Mouse (Mus musculus) stomach, embryonic 16.5 days (tissue): ENCODE measurements at regions not wholly inside any gene's neighbourhood (a gene's known extent, or its start where the extent isn't known, plus 50 kb on each side); places are given as distances from the start of the nearest gene placed in this dataset.

Experiments used
- ATAC-seq: fragments of 200-750 bp; cut with Nextera tagmentation; 2 replicates; pipeline ENCODE4 v1.8.0; 2017; ENCODE audit warnings: moderate number of reproducible peaks, moderate TSS enrichment; ENCODE audit not compliant: insufficient read depth, low FRiP score
- H3K27ac ChIP-seq: fragments of 300-500 bp; sonication (generic); 2 replicates; pipeline ENCODE4 v1.5.1; 2014; ENCODE audit warnings: low read length
- H3K27me3 ChIP-seq: fragments of 300-500 bp; sonication (generic); 2 replicates; pipeline ENCODE4 v1.6.1; 2014; ENCODE audit warnings: low read length, control low read depth, mixed read lengths; ENCODE audit not compliant: control insufficient read depth, insufficient read depth
- H3K36me3 ChIP-seq: fragments of 300-500 bp; sonication (generic); 2 replicates; pipeline ENCODE4 v1.6.1; 2014; ENCODE audit warnings: low read length; ENCODE audit not compliant: control insufficient read depth, insufficient read depth
- H3K4me1 ChIP-seq: fragments of 300-500 bp; sonication (generic); 2 replicates; pipeline ENCODE4 v1.6.1; 2014; ENCODE audit warnings: low read length, control low read depth, mixed read lengths; ENCODE audit not compliant: control insufficient read depth, insufficient read depth
- H3K4me2 ChIP-seq: fragments of 300-500 bp; sonication (generic); 2 replicates; pipeline ENCODE4 v1.6.1; 2014; ENCODE audit warnings: low read depth, low read length, mixed read lengths
- H3K4me3 ChIP-seq: fragments of 300-500 bp; sonication (generic); replicated peaks from 2 replicates; pipeline ENCODE4 v1.5.1; 2014; ENCODE audit warnings: mild to moderate bottlenecking, low read length
- H3K9ac ChIP-seq: fragments of 300-500 bp; sonication (generic); 2 replicates; pipeline ENCODE4 v1.6.1; 2014; ENCODE audit warnings: low read length
- H3K9me3 ChIP-seq: fragments of 300-500 bp; sonication (generic); replicated peaks from 2 replicates; pipeline ENCODE4 v1.6.1; 2016; ENCODE audit warnings: low read length, control low read depth; ENCODE audit not compliant: control insufficient read depth
- WGBS: fragments of 180-500 bp; shearing (Covaris S2); extraction: QIAGEN DNeasy Blood & Tissue Kit; methylation state at CpG from one replicate; pipeline ENCODE4 v1.1.7; 2014; 5-methylcytosine and 5-hydroxymethylcytosine counted together

DNA sequence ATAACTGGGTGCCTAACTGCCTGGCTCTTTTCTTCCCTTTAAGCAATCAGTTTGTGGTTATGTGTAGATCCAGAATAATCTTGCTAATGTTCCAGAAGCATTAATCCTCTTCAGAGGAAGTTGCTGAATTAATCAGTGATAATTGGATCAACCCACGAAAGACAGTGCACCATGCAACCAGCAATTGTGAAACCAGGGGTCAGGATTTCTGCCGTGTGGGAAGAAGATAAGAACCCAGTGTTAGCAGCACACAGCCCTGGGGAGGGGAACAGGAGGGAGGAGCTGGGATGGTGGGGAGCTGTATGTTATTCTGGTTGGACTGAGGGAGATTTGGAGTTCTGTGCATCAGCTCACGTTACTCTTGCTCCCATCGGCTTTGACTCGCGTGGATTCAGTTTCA lies 75.5 kb upstream of the Gm5148 start:
- ATAC-seq: no peak
- H3K9ac ChIP-seq: no peak overlapping the region
- WGBS: 54% methylated on average over 6 of the region's 6 CpGs

DNA sequence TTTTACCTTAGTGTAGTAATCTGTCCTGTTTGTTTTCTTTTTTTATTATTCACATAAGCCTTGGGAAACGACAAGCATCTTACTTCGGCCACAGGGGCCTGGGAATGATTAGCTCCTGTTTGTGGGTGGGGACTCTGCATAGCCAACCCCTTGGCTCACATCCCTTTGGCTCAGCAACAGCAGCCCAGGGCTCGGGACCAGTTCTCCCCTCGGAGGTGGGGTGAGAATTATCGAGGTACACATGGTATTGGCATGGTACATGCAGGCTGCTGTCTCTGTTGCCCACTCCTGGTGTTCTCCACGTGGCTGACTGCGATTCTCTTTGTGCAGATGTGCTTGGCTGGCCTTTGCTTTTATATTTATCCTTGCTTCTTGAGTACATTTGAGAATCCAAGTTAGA lies 65.4 kb upstream of the Gm5148 start:
- no peaks in the 10 kb centered on the region for H3K36me3 ChIP-seq
- 0 out of 2 replicates have a peak overlapping the region, but pooled peaks have one; percentile 11 for H3K27ac ChIP-seq
- no peaks in the 10 kb centered on the region for H3K27me3 ChIP-seq
- no peaks in the 10 kb centered on the region for H3K9me3 ChIP-seq
- no peak overlapping the region for H3K4me3 ChIP-seq
- 0 out of 2 replicates have a peak overlapping the region, but pooled peaks have one; percentile 3 for H3K4me2 ChIP-seq
- WGBS: 49% methylated on average over 7 of the region's 7 CpGs
- H3K4me1 ChIP-seq: peaks cover 11% of the 10 kb centered on the region
- no peak overlapping the region for H3K9ac ChIP-seq
- ATAC-seq: 0 out of 2 replicates have a peak, but pooled peaks have one; percentile 31

More for the DNA sequence above, 75.5 kb upstream of the Gm5148 start:
- Histone ChIP-seq H3K36me3 (no peaks in the 10 kb centered on the region), H3K4me1 (0 out of 2 replicates have a peak, but pooled peaks cover 2% of the 10 kb centered on the region), H3K4me3 (no peak overlapping the region), H3K27ac (no peak overlapping the region), H3K27me3 (no peaks in the 10 kb centered on the region), H3K4me2 (no peak overlapping the region), H3K9me3 (no peaks in the 10 kb centered on the region)

DNA sequence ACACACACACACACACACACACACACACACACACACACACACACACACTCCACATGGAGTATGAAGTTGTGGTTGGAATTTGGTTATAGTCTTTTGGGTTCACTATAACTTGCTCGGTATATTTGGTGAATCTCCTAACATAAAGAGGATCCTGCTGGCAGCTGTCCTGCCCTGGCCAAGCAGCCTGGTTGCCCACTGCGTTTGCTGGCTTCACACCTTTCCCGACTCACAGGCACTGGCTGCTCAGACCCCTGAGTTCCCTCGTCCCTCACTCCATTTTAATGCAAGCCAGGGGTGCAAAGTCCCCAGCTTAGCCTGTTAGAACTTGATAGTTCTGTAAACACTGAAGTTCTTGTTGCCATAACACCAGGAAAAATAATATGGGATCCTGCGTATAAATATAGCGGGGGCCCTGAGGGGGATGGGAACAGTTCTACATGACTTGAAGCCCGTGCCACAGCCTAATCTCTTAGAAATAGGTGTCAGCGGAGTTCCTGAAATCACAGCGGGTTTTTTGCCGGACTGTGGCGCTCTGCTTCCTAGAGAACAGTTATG lies 64.9 kb upstream of the Gm5148 start:
- Histone ChIP-seq H3K27ac (no peak overlapping the region), H3K4me1 (peaks cover 11% of the 10 kb centered on the region), H3K27me3 (no peaks in the 10 kb centered on the region), H3K36me3 (no peaks in the 10 kb centered on the region), H3K9ac (no peak overlapping the region), H3K4me3 (no peak overlapping the region), H3K9me3 (no peaks in the 10 kb centered on the region), H3K4me2 (0 out of 2 replicates have a peak overlapping the region, but pooled peaks have one; percentile 3)
- peak; percentile 73; the same call in 1 of the 2 replicates for ATAC-seq
- WGBS: 46% methylated on average over 11 of the region's 11 CpGs

DNA sequence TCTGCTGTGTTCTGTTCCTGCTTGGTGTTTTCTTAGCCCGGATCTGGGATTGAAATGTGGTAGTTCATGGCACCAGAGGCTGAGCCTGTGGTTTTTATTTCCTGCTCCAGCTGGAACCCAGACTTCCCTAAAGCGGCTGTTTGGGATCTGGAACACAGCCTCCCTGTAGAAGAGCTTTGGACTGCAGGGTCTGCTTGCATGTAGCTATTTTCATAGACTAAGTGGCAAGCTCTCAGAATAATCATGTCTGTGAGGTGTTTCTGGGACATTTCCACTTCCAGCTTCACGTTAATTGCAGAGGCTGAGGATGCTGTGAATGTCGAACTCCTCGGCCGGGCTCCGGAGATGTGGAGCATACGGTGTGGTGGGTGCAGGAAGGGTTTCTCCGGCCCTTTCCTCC lies 64.1 kb upstream of the Gm5148 start:
- Histone ChIP-seq H3K27me3 (no peaks in the 10 kb centered on the region), H3K4me3 (no peak overlapping the region), H3K4me1 (peaks cover 11% of the 10 kb centered on the region), H3K9ac (peak overlapping the region; percentile 19; the same call in 1 of the 2 replicates), H3K9me3 (no peaks in the 10 kb centered on the region), H3K4me2 (no peak overlapping the region), H3K27ac (peak overlapping the region; percentile 51), H3K36me3 (no peaks in the 10 kb centered on the region)
- 60% methylated on average over 9 of the region's 9 CpGs for WGBS
- no peak for ATAC-seq

DNA sequence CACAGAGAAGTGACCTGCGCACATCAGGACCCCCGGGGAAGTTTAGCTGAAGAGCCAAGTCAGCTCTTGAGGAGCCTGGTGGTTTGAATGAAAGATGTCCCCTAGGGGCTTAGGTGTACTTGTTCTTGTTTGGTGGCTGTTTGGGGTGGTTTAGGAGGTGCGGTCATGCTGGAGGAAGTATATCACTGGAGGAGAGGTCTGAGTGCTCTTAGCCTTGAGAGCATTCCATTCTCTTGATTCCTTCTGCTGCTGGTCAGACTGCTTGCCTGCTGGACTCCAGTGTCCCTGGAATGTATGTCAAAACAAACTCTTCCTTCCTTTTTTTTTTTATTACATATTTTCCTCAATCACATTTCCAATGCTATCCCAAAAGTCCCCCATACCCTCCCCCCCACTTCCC lies 62.5 kb upstream of the Gm5148 start:
- Histone ChIP-seq H3K4me3 (no peak overlapping the region), H3K27ac (no peak overlapping the region), H3K27me3 (no peaks in the 10 kb centered on the region), H3K36me3 (no peaks in the 10 kb centered on the region), H3K4me1 (peaks cover 11% of the 10 kb centered on the region), H3K4me2 (no peak overlapping the region), H3K9ac (no peak overlapping the region), H3K9me3 (no peaks in the 10 kb centered on the region)
- no peak for ATAC-seq
- 84% methylated on average over 3 of the region's 3 CpGs for WGBS

DNA sequence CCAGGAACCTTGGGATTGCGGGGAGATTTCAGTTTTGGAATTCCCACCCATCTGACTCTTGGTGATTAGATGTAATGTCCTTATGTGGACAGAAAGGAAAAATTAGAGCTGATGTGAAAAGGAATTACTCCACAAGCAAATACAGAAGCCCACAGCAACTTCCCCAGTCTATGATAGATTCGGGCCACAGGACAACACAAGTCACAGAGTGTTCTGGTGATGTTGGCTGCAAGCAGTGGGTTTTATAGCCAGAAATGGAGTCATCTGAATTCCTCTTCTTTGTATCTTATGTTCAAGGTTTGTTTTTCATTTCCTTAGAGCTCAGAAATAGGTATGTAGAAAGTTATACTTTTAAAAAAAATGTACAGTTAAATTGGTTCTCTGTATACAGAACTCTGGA lies 56.8 kb upstream of the Gm5148 start:
- Histone ChIP-seq H3K27me3 (no peaks in the 10 kb centered on the region), H3K4me1 (no peaks in the 10 kb centered on the region), H3K9me3 (no peaks in the 10 kb centered on the region), H3K9ac (no peak overlapping the region), H3K36me3 (no peaks in the 10 kb centered on the region), H3K27ac (no peak overlapping the region), H3K4me2 (no peak overlapping the region), H3K4me3 (no peak overlapping the region)
- 83% methylated on average over 2 of the region's 2 CpGs for WGBS
- no peak for ATAC-seq

DNA sequence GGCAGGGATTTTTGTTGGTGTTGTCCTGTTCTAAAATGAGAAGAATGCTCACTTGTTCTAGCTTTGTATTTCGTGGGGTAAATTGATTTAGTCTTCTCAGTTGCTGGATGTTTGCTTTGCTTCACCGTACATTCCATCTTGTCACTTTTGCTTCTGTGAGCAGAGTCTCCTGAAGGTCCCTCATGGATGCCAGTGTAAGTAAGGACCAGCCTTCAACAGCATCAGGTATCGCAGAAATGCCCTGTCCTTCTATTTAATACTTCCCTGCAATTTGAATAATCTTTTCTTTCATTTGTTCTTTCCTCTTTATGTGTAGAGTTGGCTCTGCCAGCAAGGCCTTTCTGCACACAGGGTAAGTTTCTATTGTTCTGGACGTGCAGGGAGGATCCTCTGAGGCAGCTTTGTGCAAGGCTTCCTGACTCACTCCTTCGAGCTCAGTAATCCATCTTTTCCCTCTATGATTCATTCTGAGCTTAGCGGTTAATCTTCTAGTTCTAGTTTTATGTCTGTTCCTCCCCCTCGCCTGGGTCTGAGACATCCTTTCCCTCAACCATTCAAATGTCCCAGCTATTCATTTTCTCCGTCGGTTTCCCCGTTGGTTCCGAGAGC lies 55.7 kb upstream of the Gm5148 start:
- ATAC-seq: peak; percentile 37
- Histone ChIP-seq H3K4me2 (no peak overlapping the region), H3K36me3 (no peaks in the 10 kb centered on the region), H3K4me3 (no peak overlapping the region), H3K27me3 (no peaks in the 10 kb centered on the region), H3K9me3 (no peaks in the 10 kb centered on the region), H3K9ac (no peak overlapping the region), H3K4me1 (no peaks in the 10 kb centered on the region), H3K27ac (no peak overlapping the region; the same call in 1 of the 2 replicates)
- 52% methylated on average over 11 of the region's 11 CpGs for WGBS

DNA sequence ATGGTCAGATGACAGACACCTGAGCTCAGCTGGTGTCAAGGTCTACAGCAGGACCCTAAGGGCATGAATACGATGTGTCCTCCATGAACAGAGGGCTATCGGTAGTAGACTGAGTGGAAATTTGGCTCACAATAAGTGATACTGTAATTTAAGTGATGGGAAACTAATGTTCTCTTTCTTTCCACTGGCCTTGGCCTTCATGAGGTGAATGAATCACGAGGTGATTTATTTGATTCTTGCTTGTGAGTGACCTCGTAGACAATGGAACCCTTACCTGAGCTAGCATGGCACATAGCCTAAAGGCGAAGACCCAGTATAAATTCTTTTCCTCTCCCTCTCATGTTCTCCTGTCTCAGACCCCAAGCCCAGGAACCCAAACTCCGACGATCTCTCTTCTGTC lies 54.1 kb upstream of the Gm5148 start:
- Histone ChIP-seq H3K4me3 (no peak overlapping the region), H3K9me3 (no peaks in the 10 kb centered on the region), H3K36me3 (no peaks in the 10 kb centered on the region), H3K27ac (no peak overlapping the region), H3K4me1 (no peaks in the 10 kb centered on the region), H3K9ac (no peak overlapping the region), H3K4me2 (no peak overlapping the region), H3K27me3 (no peaks in the 10 kb centered on the region)
- ATAC-seq: no peak
- WGBS: 91% methylated on average over 7 of the region's 7 CpGs

DNA sequence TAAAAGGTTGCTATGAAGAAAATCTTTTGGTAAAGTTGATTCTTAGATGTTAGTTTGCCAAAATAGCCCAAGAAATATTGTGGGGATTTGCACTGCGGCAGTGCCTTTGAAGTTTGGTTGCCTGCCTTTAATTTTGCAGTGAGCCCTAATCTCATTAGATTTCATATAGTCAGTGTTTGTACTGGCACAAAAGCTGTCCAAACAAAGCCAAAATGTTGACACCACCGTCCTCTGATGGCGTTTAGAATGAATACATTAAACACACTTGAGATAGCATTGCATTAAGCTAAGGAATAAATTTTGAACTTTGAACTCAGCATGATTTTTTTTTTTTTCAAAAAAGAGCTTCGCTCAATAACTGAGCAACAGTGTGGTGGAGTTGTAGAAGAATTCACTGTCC lies 51.9 kb upstream of the Gm5148 start:
- ATAC-seq: no peak
- Histone ChIP-seq H3K9ac (no peak overlapping the region), H3K27me3 (no peaks in the 10 kb centered on the region), H3K9me3 (no peaks in the 10 kb centered on the region), H3K27ac (no peak overlapping the region), H3K4me2 (no peak overlapping the region), H3K36me3 (no peaks in the 10 kb centered on the region), H3K4me3 (no peak overlapping the region), H3K4me1 (no peaks in the 10 kb centered on the region)
- WGBS: 38% methylated on average over 4 of the region's 4 CpGs
